Mouse (Mus musculus): Measurements from ENCODE around the gene Zcchc13.

Gene Zcchc13

DNA sequence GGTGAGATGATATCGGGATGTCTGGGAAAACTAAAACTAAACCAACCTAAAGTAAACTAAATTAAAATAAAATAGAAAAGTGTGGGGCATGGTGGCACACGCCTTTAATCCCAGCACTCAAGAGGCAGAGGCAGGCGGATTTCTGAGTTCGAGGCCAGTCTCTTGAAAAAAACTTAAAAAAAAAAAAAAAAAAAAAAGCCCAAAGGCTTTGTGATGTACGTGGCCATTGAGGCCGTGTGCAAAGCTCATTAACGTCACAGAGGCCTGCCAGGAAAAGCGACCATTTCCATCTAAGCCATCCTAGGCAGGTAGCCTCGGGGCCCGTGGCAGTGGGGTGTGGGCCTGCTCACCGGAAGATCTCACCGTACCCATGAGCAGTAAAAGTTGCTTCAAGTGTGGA is at the start of gene Zcchc13:
Zcchc13 (plus strand) TSS at position 284 of the 400 bp plus-strand sequence.
- DNase-seq (ENCODE audit: low spot score): no peak

DNA sequence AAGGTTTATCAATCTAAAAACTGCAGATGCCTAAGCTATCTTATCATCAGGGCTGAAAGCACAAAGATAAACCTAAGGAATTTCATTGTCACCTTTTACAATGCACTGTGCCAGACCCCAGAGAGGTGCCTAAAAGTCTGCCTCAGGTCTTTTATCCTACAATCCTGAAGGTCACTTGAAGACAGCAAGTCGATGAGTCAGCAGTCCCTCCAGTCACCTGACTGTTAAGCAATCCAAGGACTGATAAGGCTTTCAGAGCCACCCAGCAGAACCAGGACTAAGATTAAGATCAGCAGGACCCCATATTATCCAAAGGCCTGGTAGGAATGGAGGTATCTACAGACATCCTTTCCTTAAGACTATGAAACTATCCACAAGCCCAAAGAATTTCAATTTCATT is 46.1 kb upstream of the Zcchc13 start:
- no peak for DNase-seq (ENCODE audit: low spot score)

DNA sequence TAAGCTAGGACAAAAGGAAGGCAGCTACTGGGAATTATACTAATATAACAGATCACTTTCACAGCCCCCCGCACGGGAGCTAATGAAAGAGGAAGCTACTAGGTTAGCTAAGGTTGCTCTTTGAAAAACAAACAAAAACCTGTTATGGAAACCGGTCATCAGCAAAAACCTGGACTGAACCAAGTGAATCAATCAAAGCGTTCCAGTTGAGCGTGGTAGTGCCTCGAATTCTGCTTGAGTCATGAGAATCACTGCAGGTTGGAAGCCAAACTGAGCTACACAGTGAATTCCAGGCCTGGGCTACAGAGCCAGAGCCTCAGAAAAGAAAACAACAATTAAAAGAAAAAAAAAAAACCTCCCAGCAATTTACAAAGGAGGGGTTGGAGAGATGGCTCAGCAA is 38.3 kb upstream of the Zcchc13 start:
- DNase-seq (ENCODE audit: low spot score): no peak

DNA sequence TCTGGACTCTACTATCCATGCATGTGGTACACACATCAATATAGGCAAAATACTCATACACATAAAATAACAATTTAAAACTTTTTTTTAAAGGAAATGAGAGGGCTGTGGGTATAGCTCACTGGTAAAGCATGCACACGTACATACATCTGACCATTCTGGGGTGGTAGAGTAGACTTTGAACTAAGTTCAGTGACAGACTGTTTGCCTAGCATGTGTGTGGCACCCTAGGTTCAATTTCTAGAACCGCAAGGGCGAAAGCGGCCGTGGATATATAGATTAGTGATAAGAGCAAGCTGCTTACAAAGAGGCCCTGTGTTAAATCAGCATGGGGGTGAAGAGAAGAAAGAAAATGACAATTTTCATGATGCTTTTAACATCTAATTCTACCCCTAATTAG is 27.8 kb upstream of the Zcchc13 start:
- DNase-seq (ENCODE audit: low spot score): no peak

DNA sequence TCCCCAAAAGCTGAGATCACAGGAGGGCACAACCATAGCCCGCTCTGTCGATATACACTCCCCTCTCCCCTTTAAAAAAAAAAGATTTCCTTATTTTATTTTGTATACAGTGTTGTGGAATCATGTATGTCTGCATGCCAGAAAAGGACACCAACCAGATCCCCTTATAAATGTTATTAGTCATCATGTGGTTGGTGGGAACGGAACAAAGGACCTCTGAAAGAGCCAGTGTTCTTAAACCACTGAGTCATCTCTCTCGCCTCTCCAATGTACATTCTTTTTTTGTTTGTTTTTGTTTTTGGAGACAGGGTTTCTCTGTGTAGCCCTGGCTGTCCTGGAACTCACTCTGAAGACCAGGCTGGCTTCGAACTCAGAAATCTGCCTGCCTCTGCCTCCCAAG is 26.2 kb upstream of the Zcchc13 start:
- DNase-seq (ENCODE audit: low spot score): no peak

DNA sequence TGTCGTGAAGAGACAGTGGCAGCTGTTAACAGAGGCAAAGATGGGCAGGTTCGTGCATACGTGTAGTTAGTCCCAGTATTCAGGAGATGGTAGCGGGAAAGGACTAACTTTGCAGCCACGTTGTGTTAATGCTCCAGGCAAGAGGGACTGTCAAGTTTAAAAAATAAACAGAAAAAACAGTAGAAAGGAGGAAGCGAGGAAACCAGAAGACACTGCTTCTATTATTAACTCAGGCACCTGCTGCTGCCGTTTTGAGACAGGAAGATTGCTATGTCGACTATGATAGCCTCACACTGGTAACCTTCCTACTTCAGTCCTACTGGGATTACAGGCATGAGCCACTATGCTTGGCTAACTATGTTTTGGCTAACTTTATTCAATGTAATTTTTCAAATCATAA is 24.9 kb upstream of the Zcchc13 start:
- no peak for DNase-seq (ENCODE audit: low spot score)

DNA sequence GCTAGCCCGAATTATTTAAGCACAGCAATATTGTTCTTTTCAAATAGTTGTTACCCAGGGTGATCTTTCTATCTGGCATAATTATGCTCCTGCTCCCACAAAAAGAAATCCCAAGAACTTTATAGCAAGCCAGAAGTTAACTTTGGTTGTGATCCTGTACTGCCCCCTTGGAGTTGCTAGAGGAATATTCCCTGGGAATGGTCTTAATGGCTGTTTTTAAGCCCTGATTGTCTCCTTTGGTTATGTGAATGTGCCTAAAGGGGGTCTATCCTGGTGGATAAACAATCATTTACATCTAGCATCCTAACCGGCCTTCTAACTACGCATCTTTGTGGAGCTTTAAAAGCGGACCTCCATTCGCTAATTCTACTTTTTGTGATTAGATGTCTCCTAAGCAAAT is 20.0 kb upstream of the Zcchc13 start:
- no peak for DNase-seq (ENCODE audit: low spot score)

DNA sequence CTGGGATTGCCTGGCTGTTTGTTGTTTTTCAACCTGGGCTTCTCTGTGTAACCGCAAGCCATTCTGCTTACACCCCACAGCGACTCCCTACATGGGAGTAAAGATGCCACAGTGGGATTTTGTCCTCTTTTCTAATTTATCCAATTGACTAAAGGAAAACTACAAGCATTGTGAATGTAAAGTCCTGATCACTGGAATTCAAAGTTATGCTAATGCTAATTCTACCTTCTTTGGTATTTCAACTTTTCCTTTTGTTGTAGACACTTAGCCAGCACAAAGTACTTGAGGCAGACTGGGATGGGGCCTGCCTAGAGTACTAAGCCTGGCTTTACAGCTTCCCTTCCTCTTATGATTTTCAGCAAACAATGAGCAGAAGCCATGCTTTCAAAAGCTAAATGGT is 18.9 kb upstream of the Zcchc13 start:
- DNase-seq (ENCODE audit: low spot score): no peak

DNA sequence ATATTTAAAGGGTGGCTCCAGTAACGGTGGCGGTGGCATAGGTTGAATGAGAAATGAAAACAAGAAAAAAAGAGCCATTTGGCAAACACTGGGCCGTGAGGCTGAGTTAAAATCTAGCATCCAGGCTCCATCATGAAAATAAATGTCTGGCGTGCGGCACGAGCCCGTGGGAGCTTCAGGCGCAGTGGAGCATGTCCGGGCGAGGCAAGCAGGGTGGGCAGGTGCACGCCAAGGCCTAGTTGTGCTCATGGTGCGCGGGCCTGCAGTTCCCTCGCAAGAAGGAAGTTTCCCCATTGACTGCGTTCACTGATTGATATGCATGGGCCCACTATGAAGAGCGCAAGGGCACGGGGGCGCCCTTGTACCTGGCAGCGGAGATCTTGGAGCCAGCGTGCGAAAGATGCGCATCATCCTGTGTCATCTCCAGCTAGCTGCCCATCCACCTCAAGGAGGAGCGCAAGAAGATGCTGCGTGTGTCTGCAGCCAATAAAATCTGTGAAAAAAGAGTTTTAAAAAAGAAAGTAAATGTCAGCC is 15.6 kb upstream of the Zcchc13 start:
- DNase-seq (ENCODE audit: low spot score): no peak

DNA sequence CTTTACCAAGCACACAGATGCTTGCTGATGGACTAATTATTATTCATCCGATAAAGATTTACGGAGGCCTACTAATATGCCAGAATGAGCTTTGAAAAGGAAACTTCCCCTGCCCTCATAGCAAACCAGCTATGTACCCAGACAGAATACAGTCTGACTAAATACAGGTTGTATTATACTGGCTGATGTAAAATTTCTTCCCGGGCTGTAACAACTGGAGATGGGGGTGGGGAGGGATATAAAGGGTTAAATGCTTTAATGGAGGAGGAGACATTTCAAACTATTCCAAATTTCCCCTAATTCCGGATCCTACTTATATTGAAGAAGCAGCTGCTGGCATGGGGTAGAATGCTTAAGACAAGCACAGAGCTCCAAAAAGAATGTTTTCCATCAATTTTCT is 14.9 kb upstream of the Zcchc13 start:
- no peak for DNase-seq (ENCODE audit: low spot score)

DNA sequence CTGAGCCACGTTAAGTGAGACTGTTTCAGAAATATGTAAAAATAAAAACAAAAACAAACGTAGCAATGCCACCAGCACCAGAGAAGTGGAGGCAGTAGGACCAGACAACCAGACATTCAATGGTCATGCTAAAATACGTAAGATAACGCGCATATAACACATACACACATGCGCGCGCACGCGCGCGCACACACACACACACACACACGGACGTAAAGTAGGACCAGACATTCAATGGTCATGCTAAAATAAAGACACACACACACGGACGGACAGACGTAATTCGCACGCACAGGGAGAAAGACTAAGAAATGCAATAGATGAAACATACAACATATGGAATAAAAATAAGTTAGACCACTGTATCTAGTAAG is 14.2 kb upstream of the Zcchc13 start:
- peak; percentile 11 for DNase-seq (ENCODE audit: low spot score)

DNA sequence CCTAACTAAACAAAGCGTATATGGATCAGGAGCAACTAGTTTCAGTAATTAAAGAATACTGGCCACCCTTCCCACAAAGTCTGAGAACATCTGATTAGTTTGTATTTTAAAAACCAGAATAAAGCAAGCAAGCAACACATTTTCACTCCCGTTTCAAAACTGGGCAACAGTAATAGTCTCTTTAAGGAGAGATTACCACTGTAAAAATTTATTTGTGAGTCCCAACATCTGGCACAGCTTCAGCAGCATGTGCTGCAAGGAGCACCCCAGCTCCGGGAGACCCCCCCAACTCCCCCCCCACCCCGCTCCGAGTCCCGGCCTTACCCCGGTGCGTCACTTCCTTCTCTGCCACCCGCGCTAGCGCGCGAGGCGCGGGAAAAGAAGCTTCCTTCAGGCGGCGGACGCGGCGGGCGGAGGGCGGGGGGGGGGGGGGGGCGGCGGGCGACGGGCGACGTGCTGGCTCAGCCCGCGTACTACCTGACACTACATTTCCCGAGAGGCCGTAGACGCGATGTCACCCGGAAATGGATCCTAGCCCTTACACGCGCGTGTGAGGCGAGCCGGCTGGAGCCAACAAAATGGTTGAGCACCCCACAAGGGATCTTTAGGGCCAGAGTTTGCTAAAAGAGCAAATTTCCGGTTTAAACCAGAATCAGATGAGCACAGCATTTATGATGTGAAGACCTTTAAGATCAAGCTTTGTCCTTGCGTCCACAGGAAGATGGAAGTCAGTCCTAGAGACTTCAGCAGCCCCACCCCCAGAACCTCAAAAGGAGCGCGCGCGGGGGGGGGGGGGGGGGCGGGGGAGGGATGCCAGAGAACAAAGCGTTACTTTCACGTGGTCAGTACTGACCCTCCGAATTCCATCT is 13.6 kb upstream of the Zcchc13 start:
- DNase-seq (ENCODE audit: low spot score): peak; percentile 93

DNA sequence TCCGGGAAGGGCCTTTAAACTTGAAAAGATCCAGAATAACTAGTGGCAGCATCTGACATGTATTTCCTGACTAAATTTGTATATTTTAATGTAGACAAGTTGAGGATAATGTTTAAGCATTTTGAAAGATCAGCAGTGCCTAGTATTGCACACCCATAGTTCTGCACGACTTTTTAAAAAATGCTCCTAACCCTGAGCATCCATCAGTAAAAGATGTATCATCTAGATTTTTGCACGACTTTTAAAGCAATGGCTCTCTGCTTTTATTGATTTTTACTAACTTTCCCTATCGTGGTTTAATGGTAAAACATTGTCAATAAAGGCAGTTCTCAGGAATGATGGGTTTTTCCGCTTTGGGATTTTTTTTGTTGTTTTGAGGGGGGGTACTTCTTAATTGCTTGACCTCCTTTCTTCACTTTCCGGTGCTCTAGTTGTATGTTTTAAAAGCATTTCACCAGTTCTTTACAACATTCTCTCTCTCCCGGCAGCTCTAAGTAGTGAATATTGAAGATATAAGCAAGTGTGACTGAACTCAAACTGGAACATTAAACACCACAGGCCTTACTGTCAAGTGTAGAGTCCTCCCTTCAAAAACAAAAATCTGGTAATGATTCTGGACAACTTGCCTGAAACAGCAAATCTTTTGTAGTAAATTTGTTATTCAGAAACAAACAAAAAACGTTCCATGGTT is 12.8 kb upstream of the Zcchc13 start:
- no peak for DNase-seq (ENCODE audit: low spot score)

DNA sequence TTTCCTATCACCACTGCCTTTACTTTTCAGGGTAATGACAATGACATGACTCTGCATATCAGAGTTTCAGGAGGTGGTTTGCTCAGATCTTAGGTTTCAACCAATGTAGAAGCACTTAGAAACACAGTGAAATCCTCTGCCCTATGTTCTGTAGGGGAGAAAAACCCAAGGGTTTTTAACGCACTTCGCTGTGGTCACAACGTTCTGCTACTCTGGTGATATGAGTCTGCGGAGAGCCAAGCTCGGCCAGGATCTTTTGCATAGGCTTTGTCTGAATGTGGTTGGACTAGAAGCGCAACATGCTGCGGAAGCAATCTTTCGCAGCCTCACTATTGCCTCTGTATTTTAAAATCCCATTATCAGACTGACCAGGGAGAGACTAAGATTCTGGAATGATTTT is 8.6 kb upstream of the Zcchc13 start:
- no peak for DNase-seq (ENCODE audit: low spot score)

DNA sequence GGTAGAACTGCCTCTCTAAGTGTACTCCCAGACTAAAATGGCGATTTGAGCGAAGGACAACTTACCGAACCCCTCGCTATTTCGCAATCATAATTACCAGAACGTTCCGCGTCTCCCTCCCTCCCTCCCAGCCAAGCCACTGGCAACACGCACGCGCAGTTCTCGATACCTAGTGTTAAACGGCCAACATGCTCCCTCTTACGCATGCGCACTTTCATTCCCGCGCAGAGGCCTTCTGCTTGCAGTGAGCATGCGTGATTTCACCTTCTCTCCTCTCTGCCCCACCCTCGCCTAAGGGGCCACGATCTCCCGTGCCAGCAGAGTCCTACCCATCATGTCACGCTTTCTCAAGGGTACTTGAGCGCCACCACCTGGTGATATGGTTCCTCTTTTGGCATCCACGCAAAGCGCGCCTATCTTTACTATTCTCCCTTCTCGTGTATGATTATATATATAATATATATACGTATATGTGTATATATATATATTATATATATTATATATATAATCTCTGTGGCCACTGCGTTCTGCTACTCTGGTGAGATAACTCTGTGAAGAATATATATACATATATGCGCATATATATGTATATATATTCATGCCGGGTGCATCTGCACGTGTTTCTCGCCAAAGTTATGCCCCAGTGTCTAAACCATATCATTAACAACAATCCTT is 8.0 kb upstream of the Zcchc13 start:
- DNase-seq (ENCODE audit: low spot score): peak; percentile 99

DNA sequence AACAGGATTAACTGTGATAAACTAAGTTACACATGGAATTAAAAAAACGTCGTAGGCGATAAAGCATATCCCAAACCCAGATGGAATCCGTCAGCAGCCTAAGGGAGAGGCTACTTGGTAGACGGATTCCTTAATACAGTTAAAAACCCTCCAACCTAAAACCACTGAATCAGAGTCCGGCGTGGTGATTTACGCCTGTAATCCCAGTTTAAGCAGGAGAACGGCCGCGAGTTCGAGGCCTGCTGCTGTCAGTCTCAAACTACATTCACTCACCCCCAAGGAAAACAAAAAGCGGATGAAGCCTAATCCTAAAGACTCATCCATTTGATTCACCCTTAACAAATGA is 7.5 kb upstream of the Zcchc13 start:
- DNase-seq (ENCODE audit: low spot score): peak; percentile 35

DNA sequence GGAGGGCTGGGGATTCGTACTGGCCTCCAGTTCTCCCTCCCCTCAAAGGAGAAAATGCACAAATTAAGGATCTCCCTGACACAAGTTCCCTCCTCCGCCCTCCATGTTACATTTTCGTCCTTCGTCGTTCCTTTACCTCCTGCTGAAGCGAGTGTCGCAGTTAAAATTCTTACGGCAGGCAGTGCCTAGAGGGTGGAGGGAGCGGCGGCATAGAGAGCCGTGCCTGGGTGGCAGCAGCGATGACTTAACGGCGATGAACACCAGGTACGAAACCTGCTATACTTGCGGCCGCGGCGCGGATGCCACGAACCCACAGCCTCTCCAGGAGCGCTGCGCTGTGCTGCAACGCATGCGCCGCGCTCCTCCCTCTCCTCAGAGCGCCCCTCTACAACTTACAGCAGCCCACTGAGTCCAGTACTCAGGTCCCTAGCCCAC is 7.0 kb upstream of the Zcchc13 start:
- peak; percentile 63 for DNase-seq (ENCODE audit: low spot score)

DNA sequence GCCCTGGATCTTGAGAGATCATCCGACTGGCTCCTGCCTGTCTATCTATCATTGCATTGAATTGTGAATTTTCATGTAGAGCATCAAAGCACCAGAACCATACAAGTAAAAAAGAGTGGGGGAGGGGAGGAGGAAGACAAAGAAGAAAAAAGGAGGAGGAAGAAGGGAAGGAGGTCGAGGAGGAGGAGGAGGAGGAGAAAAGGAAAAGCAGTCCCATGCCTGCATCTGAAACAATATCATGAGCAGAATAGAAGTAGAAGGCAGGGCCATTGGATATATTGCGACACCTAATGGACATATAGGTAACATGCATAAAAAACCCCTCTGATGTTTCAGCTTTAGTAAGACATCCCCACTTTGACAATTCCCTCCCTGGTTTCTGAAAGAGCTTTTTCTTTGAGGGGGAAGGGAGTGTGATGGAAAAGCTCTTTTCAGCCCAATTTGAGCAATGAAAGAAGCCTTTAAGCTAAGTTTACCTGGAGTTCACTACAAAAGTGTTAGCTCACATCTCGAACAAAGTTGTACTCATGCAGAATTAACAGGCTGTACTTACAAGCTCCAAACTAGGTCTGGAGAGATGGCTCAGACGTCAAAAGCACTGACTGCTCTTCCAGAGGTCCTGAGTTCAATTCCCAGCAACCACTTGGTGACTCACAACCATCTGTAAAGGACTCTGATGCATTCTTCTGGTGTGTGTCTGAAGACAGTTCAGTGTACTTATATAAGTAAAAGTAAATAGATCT is 5.8 kb upstream of the Zcchc13 start:
- DNase-seq (ENCODE audit: low spot score): peak; percentile 58

DNA sequence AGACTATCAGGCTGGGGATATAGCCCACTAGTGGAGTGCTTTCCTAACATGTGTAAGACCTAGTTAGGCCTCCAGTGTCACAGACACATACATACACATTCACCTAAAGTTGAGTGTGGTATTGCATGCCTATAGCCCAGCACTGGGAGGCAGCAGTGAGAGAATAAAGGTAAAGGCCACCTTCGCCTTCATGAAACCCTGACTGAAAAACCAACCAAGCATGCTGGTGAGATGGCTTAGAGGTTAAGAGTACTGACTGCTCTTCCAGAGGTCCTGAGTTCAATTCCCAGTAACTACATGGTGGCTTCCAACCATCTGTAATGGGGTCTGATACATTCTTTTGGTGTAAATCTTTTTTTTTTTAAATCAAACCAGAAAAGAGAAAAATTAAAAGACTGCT is 1.5 kb upstream of the Zcchc13 start:
- DNase-seq (ENCODE audit: low spot score): peak; percentile 16

DNA sequence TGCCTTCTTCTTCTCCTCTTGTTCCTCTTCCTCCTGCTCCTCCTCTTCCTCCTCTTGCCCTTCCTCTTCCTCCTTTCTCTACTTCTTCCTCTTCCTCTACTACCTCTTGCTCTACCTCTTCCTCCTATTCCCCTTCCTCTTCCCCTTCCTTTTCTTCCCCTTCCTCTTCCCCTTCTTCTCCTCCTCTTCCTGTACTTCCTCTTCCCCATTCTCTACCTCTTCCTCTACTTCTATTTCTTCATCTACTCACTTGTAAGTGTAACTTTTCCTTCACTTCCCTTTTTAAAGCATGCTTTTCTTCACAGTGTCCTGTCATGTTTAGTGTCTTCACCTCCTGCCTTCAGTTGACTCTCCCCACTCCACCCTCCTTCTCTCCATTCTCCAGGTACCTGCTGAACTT is 3.5 kb downstream of the Zcchc13 start:
- DNase-seq (ENCODE audit: low spot score): no peak

DNA sequence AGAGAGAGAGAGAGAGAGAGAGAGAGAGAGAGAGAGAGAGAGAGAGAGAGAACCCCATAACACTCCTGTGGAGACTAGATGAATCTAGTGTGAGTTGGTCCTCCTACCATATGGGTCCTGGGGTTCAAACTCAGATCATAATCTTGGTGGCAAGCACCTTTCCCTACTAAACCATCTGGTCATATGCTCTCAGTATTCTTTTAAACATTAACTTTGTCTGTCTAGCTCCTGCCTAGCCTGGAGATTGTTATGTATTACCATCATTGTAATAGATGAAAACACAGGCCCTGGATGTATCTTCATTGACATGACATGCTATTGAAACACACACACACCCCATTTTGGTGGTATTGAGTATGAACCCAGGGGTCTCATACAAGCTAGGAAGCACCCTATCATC is 5.6 kb downstream of the Zcchc13 start:
- DNase-seq (ENCODE audit: low spot score): no peak

DNA sequence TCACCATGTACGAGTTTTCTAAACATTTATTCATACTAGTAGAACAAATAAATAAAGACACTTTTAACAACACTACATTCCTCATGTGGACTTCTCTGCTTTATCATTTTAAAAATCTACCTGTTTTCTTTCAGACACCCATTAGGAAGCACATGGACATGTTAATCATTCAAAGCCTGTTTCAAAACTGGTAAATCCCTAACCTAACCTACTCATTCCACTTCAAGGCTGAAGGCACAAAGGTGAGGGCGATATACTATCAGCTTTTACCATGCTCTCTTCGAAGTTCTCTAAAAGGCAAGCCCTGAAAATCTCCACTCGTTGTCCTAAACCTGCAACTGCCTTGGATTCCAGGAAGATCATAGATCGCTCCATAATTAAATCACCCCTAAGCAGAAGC is 8.2 kb downstream of the Zcchc13 start:
- no peak for DNase-seq (ENCODE audit: low spot score)

Data from embryo, embryonic 10 days (tissue).